Mouse (Mus musculus) liver, adult 2 months (tissue): ENCODE results near the gene Klhl15.

Experiments used
- CTCF ChIP-seq: fragments of 200-500 bp; IDR thresholded peaks from 2 replicates; pipeline ENCODE4 v1.5.1; 2011; ENCODE audit warnings: low read depth, low read length, control low read depth
- POLR2A ChIP-seq: fragments of 200-500 bp; IDR thresholded peaks from 2 replicates; pipeline ENCODE4 v1.6.1; 2011; ENCODE audit warnings: low read length, control low read depth; ENCODE audit not compliant: insufficient read depth; ENCODE audit errors: extremely low read depth

DNA sequence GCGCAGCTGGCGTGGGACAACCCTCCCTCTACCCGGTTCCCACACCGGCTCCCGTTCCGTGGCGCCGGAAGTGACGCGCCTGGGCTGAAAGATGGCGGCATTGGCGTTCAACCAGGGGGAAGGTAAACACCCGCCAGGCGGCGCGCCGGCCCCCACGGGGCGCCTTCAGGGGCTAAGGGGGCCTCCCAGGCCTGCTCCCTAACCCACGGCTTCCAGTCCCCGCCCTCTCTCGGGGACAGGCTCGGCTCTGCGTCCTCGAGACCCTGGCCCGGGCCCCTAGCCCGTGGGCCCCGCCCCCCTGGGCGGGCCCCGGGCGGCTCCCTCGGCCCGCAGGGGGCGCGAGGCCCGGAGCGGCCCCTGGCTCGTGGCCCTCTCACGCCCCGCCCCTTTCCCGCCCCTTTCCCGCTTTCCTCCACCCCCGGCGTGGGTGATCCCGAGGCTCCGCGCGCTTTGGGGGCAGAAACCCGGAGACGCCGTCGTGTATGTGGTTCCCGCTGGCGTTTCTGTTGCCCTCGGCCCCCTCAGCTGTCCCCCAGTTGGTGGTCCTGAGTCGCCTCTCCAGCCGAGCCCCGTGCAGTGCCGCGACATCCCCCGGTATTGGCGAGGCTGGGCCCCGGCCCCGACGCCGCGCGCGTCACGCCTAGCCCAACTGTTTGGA is at the start of gene Klhl15:
- TF ChIP-seq CTCF = no peak
- peak; percentile 61 for TF ChIP-seq POLR2A
